Mouse (Mus musculus) heart, postnatal 14 days (tissue): Measurements from ENCODE around the gene Carmil3. TPM values are rescaled to one million over a fixed set of nuclear protein-coding genes. Genes with fewer than 3 reads are reported as not detected.
A peak's percentile ranks its signal among the peaks of the same experiment; 100 is the strongest.

Experiments
- DNase-seq, 2 experiments: peaks; one replicate each; pipeline ENCODE4 v3.0.0; 2021 to 2022
- intact Hi-C: fragments of 180-260 bp; cut with DNase I; formaldehyde crosslinking; loops from one replicate; pipeline ENCODE4 v1.15.1; 2025
- total RNA-seq, 2 experiments: library from RNA; stranded (reverse); gene quantifications; 2 replicates each; pipeline ENCODE4 v1.2.3; 2021

The Carmil3 gene
- total RNA-seq, 2 experiments from 2014 or later = 2.5 to 5.5 TPM

GRCm38 (mm10) chr14:55536116-55536745 is 45.8 kb downstream of the Carmil3 start:
- peak; percentile 46 to 65 for DNase-seq
- intact Hi-C loops = loop anchor here (1.0 to 10.0 kb wide), 3 partner anchors 40 to 421 kb away; partner anchors contain the start of gene Jph4

- intact Hi-C loops = loop anchor here (2.0 kb wide), 1 partner anchor 17 kb away; no protein-coding TSS in a partner anchor
- DNase-seq = peak; percentile 86 to 88
Observed at GRCm38 (mm10) chr14:55540067-55540786, 49.8 kb downstream of the Carmil3 start, which contains the start of gene Pck2. Pck2 (plus strand) TSS chr14:55540266.

GRCm38 (mm10) chr14:55540787-55541321 is 50.4 kb downstream of the Carmil3 start:
- intact Hi-C loops = loop anchor here (2.0 kb wide), 1 partner anchor 16 kb away; no protein-coding TSS in a partner anchor
- DNase-seq = peak; percentile 88 to 91

- DNase-seq = no peak
- intact Hi-C loops = no loop called here
Observed at GRCm38 (mm10) chr14:55542268-55542667, 51.8 kb downstream of the Carmil3 start.

GRCm38 (mm10) chr14:55544334-55544733 is 53.9 kb downstream of the Carmil3 start:
- no peak for DNase-seq
- intact Hi-C loops = no loop called here

GRCm38 (mm10) chr14:55550191-55550590 is 59.7 kb downstream of the Carmil3 start:
- DNase-seq = no peak
- intact Hi-C loops = no loop called here

- DNase-seq = no peak
- intact Hi-C loops = no loop called here
Observed at GRCm38 (mm10) chr14:55551347-55551746, 60.9 kb downstream of the Carmil3 start.

- intact Hi-C loops = no loop called here
- no peak for DNase-seq
Observed at GRCm38 (mm10) chr14:55551794-55552193, 61.3 kb downstream of the Carmil3 start.

GRCm38 (mm10) chr14:55554635-55555034 is 64.2 kb downstream of the Carmil3 start:
- DNase-seq = no peak
- intact Hi-C loops = no loop called here

- no peak for DNase-seq
- intact Hi-C loops = loop anchor here (2.0 kb wide), 1 partner anchor 15 kb away; the partner anchor contains the start of gene Pck2
Observed at GRCm38 (mm10) chr14:55555788-55556187, 65.3 kb downstream of the Carmil3 start.

- intact Hi-C loops = loop anchor here (1.0 to 2.0 kb wide), 2 partner anchors 16 to 61 kb away; partner anchors contain the start of gene Pck2
- DNase-seq = peak; percentile 82 to 89
Observed at GRCm38 (mm10) chr14:55557003-55557402, 66.6 kb downstream of the Carmil3 start.

- intact Hi-C loops = loop anchor here (1.0 to 2.0 kb wide), 2 partner anchors 17 to 61 kb away; partner anchors contain the start of gene Pck2
- no peak for DNase-seq
Observed at GRCm38 (mm10) chr14:55557587-55557986, 67.1 kb downstream of the Carmil3 start.

Other genes starting within 250 kb of the Carmil3 start
- gene Dhrs4, start 11.9 kb upstream of the Carmil3 start, total RNA-seq = 100 to 1,000 TPM; 129 to 134 TPM
- gene Cpne6, start 19.8 kb downstream of the Carmil3 start, total RNA-seq = not detected
- not detected for gene Nrl, start 34.3 kb downstream of the Carmil3 start, total RNA-seq
- gene Pck2, start 49.6 kb downstream of the Carmil3 start, total RNA-seq = 10 to 100 TPM; 17.7 to 23.0 TPM
- 100 to 1,000 TPM; 112 to 118 TPM for gene Dcaf11, start 69.4 kb downstream of the Carmil3 start, total RNA-seq
- gene A730061H03Rik, start 69.8 kb downstream of the Carmil3 start, total RNA-seq = under 1 TPM in 1 of 2 experiments, not detected in 1; 0.69 TPM
- gene Fitm1, start 85.0 kb downstream of the Carmil3 start, total RNA-seq = 100 to 1,000 TPM; 204 to 226 TPM
- gene Psme1, start 87.5 kb downstream of the Carmil3 start, total RNA-seq = 100 to 1,000 TPM; 218 to 238 TPM
- gene Emc9, start 94.7 kb downstream of the Carmil3 start, total RNA-seq = 10 to 100 TPM; 39.9 to 45.0 TPM
- 100 to 1,000 TPM in 1 of 2 experiments, 10 to 100 TPM in 1; 90.7 to 132 TPM for gene Psme2, start 100.5 kb downstream of the Carmil3 start, total RNA-seq
- 10 to 100 TPM; 21.8 to 26.1 TPM for gene Rnf31, start 101.1 kb downstream of the Carmil3 start, total RNA-seq
- 1 to 10 TPM; 9.2 to 9.3 TPM for gene Irf9, start 112.9 kb downstream of the Carmil3 start, total RNA-seq
- 1 to 10 TPM in 1 of 2 experiments, under 1 TPM in 1; 0.72 to 1.2 TPM for gene Rec8, start 127.4 kb downstream of the Carmil3 start, total RNA-seq
- gene Ipo4, start 145.3 kb downstream of the Carmil3 start, total RNA-seq = 10 to 100 TPM; 41.4 to 49.9 TPM
- 1 to 10 TPM; 2.2 to 2.9 TPM for gene Gm49378, start 147.2 kb downstream of the Carmil3 start, total RNA-seq
- 10 to 100 TPM; 45.3 to 45.4 TPM for gene Tm9sf1, start 153.2 kb downstream of the Carmil3 start, total RNA-seq
- under 1 TPM; 0.53 to 0.76 TPM for gene Tssk4, start 159.5 kb downstream of the Carmil3 start, total RNA-seq
- 10 to 100 TPM; 52.4 to 55.9 TPM for gene Mdp1, start 169.9 kb downstream of the Carmil3 start, total RNA-seq
- gene Gmpr2, start 181.3 kb downstream of the Carmil3 start, total RNA-seq = 10 to 100 TPM; 12.8 to 14.1 TPM
- 100 to 1,000 TPM; 254 to 257 TPM for gene Nedd8, start 181.5 kb downstream of the Carmil3 start, total RNA-seq
- gene Tinf2, start 191.2 kb downstream of the Carmil3 start, total RNA-seq = 10 to 100 TPM; 10.5 to 10.8 TPM
- under 1 TPM; 0.29 TPM for gene Tgm1, start 223.3 kb downstream of the Carmil3 start, total RNA-seq
- 10 to 100 TPM; 11.4 to 13.7 TPM for gene Rabggta, start 231.6 kb downstream of the Carmil3 start, total RNA-seq